Mouse (Mus musculus): ENCODE data around the gene Eif1. TPM values are rescaled to one million over a fixed set of nuclear protein-coding genes. Genes with fewer than 3 reads are reported as not detected.
"Not testable (repeated sequence)": the region's sequence is repeated elsewhere in the genome, so short reads cannot be mapped to it uniquely, and the experiment has no call there.

Gene Eif1
- polyA plus RNA-seq, 1 experiment from 2014 or later, result 1,407 TPM

DNA sequence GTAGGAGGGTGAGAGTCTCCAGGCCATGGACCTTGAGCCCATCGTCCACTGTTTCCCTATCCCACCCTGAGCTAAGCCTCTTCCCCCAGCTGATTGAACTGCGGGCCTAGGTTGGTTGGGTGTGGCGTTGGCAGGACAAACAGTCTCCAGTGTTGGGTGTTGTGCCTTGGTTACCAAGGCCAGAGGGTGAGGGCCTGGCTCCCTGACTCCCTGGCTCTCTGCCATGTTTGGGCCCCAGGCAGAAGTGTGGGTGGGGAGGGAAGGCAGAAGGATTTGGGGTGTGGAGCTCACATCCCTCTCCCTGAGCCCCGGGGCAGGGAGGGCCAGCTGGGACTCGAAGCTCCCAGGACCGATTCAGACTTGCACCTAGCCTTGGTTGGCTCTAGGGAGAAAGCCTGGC lies 30.7 kb upstream of the Eif1 start:
- Histone ChIP-seq H3K4me3 (replicated peaks) (no peak overlapping the region), H3K27ac (no peak overlapping the region), H3K27me3 (no peaks in the 10 kb centered on the region), H3K4me1 (replicated peaks) (0 out of 2 replicates have a peak, but pooled peaks cover 10% of the 10 kb centered on the region), H3K4me2 (no peak overlapping the region), H3K36me3 (no peaks in the 10 kb centered on the region), H3K9ac (replicated peaks) (no peak overlapping the region), H3K9me3 (no peaks in the 10 kb centered on the region)
- WGBS, result 81% methylated on average over 6 of the region's 6 CpGs
- ATAC-seq (ENCODE audit: insufficient number of reproducible peaks, insufficient read depth, low FRiP score, low TSS enrichment, low read depth), result no peak

DNA sequence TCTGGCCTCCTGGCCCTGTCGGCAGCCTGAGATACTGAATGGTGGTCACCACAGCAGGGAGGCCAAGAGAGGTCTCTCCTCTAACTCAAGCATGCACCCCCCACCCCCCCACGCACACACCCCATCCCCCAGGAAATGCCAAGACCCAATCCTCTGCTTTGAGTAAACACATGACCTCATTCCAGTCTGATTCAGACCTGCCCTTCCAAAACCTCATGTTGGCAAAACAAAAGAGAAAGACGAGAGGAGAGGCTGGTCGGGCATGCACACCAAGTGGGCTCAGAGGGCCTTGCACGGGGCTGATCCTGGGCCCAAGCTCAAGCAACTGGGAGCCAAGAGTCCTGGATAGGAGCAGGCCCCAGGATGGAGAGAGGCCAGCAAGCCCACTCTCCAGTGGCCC lies 29.4 kb upstream of the Eif1 start:
- Histone ChIP-seq H3K27ac (no peak overlapping the region), H3K4me3 (replicated peaks) (no peak overlapping the region), H3K36me3 (no peaks in the 10 kb centered on the region), H3K9me3 (no peaks in the 10 kb centered on the region), H3K9ac (replicated peaks) (no peak overlapping the region), H3K4me2 (no peak overlapping the region), H3K4me1 (replicated peaks) (0 out of 2 replicates have a peak, but pooled peaks cover 10% of the 10 kb centered on the region), H3K27me3 (no peaks in the 10 kb centered on the region)
- WGBS, result 65% methylated on average over 5 of the region's 5 CpGs
- no peak for ATAC-seq (ENCODE audit: insufficient number of reproducible peaks, insufficient read depth, low FRiP score, low TSS enrichment, low read depth)

DNA sequence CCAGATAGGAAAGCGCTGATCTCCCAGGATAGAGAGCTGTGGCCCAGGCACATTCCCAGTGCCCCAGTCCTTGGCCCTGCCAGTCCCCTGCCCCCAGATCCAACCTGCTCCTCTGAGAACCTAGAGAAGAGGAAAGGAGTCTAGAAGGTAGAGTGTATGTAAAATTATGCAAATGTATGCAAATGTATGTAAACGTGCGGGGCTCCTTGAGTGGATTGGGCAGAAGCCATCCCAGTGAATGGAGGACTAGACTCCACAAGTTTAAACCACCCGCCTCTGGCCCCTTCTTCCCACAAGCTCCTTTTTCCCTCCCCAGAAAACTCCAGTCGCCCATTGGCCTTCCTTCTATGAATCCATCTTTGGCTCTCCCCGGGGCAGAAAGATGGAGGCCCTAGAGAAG lies 26.8 kb upstream of the Eif1 start:
- Histone ChIP-seq H3K9ac (replicated peaks) (no peak overlapping the region), H3K27me3 (no peaks in the 10 kb centered on the region), H3K27ac (no peak overlapping the region), H3K36me3 (no peaks in the 10 kb centered on the region), H3K4me1 (replicated peaks) (peaks cover 10% of the 10 kb centered on the region; the same call in 1 of the 2 replicates), H3K9me3 (no peaks in the 10 kb centered on the region), H3K4me2 (no peak overlapping the region), H3K4me3 (replicated peaks) (no peak overlapping the region)
- no peak for ATAC-seq (ENCODE audit: insufficient number of reproducible peaks, insufficient read depth, low FRiP score, low TSS enrichment, low read depth)
- 62% methylated on average over 6 of the region's 6 CpGs for WGBS

DNA sequence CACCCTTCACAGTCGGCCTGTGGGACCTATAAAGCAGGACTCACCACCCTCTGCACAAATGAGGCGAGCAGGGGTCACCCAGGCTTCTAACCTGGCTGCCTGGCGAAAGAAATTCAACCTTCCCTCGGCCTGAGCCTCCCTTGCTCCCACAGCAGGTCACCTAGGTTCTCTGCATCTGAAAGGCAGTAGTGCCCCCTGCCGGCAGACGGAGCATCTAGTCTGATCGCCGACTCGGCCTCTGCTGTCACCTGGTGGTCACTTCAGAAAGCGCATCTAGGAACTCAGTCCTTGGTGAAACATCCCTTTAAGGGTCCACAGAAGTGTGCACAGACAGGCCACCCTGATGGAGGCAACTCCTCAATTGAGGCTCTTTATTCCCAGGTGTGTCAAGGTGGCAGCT lies 24.4 kb upstream of the Eif1 start:
- Histone ChIP-seq H3K9ac (replicated peaks) (no peak overlapping the region), H3K27me3 (no peaks in the 10 kb centered on the region), H3K4me2 (no peak overlapping the region), H3K9me3 (no peaks in the 10 kb centered on the region), H3K4me3 (replicated peaks) (no peak overlapping the region), H3K27ac (no peak overlapping the region), H3K4me1 (replicated peaks) (peaks cover 10% of the 10 kb centered on the region; the same call in 1 of the 2 replicates), H3K36me3 (no peaks in the 10 kb centered on the region)
- WGBS, result 6% methylated on average over 10 of the region's 10 CpGs
- ATAC-seq (ENCODE audit: insufficient number of reproducible peaks, insufficient read depth, low FRiP score, low TSS enrichment, low read depth), result no peak; the same call in 1 of the 2 replicates

DNA sequence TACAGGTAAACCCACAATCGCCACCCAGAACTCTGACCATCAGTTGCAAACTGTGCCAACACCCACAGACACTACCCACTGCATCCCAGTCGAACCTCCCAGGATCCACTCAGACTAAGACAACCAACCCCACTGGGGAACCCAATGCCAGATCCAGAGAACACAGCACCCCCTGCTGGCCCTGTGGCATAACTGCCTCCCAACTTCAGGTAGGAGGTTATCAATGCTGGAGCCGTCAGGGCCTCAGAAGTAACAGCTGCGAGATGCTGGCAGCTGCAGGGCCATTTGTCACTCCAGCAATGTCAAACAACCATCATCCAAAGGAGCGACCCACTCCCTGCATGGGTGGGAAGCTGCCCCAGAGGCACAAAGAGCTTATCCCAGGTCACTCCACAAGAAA lies 21.9 kb upstream of the Eif1 start:
- Histone ChIP-seq H3K4me3 (replicated peaks) (no peak overlapping the region), H3K9me3 (no peaks in the 10 kb centered on the region), H3K36me3 (no peaks in the 10 kb centered on the region), H3K4me2 (peak overlapping the region; percentile 44), H3K27ac (no peak overlapping the region), H3K4me1 (replicated peaks) (no peaks in the 10 kb centered on the region; the same call in 1 of the 2 replicates), H3K27me3 (no peaks in the 10 kb centered on the region), H3K9ac (replicated peaks) (no peak overlapping the region)
- WGBS, result 36% methylated on average over 5 of the region's 5 CpGs
- no peak for ATAC-seq (ENCODE audit: insufficient number of reproducible peaks, insufficient read depth, low FRiP score, low TSS enrichment, low read depth)

DNA sequence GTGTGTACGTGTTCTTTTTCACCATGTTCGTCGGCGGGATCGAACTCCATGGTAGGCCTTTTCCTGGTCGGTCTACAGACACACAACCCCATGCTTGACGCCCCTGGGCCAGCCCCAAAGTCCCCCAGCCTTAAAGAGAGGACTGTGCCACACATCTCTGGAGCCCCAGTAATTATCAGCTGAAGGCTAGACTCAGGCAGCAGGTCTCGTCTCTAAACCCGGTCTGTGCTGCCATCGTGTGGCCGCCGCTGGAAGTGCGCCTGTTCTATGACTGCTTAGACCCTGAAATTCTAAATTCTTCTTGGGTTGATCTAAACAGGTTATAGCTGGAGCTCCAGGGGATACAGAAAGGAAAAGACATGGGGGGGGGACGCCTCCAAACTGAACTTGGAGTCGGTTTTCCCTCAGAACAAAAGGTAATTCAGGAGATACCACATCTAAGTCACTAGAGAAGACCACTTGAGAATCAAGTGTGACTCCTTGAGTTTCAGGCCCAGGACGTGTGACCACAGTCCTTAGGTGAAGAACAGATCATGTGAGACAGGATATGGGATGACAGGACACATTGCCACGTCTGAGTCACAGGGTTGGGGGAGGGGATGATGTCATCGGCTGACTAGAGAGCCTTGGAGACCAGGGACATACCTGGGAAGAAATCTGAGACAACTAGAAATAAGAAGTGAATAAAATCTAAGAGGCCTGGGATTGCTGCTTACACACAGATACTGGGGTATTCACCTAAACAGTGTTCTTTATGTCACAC lies 21.2 kb upstream of the Eif1 start:
- ATAC-seq (ENCODE audit: insufficient number of reproducible peaks, insufficient read depth, low FRiP score, low TSS enrichment, low read depth), result no peak
- no peaks in the 10 kb centered on the region; the same call in 1 of the 2 replicates for H3K4me1 ChIP-seq (replicated peaks)

DNA sequence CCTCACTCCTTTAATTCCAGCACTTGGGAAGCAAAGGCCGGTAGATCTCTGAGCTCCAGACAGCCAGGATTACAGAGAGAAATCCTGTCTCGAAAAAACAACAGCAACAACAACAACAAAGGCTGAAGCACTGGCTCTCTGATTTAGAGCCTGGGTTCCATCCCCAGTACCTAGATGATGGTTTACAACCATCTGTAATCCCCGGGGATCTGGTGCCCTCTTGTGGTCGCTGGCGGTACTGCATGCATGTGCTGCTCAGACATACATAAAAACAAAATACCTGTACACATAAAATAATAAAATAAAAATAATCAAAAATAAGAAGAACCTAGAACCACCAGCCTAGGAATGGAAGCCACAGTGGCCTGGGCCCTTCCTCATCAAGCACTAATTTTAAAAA lies 19.4 kb upstream of the Eif1 start:
- WGBS, result 8% methylated on average over 5 of the region's 5 CpGs
- Histone ChIP-seq H3K27me3 (no peaks in the 10 kb centered on the region), H3K9me3 (no peaks in the 10 kb centered on the region), H3K27ac (no peak overlapping the region), H3K4me2 (no peak overlapping the region), H3K4me1 (replicated peaks) (no peaks in the 10 kb centered on the region; the same call in 1 of the 2 replicates), H3K4me3 (replicated peaks) (no peak overlapping the region), H3K36me3 (no peaks in the 10 kb centered on the region), H3K9ac (replicated peaks) (no peak overlapping the region)
- ATAC-seq (ENCODE audit: insufficient number of reproducible peaks, insufficient read depth, low FRiP score, low TSS enrichment, low read depth), result no peak

More for the DNA sequence above, 21.2 kb upstream of the Eif1 start:
- no peaks in the 10 kb centered on the region for H3K36me3 ChIP-seq
- no peak overlapping the region for H3K4me3 ChIP-seq (replicated peaks)
- no peaks in the 10 kb centered on the region for H3K27me3 ChIP-seq
- no peak overlapping the region for H3K27ac ChIP-seq
- 20% methylated on average over 18 of the region's 18 CpGs for WGBS
- H3K4me2 ChIP-seq, result peak overlapping the region; percentile 44
- no peak overlapping the region for H3K9ac ChIP-seq (replicated peaks)
- H3K9me3 ChIP-seq, result no peaks in the 10 kb centered on the region

DNA sequence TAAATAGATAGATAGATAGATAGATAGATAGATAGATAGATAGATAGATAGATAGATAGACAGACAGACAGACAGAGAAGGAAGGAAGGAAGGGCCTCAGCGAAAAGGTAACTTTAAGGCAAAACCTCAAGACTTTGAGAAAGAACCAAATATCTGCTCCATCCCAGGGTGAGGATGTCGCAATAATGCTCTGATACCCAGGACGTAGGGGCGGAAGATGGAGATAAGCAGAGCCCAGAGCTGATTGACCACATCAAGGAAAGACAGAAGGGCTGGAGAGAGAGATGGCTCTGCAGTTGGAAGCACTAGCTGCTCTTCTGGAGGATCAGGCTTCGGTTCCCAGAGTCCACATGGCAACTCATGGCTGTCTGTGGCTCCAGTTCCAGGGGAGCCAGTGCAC lies 18.4 kb upstream of the Eif1 start:
- Histone ChIP-seq H3K36me3 (no peaks in the 10 kb centered on the region), H3K9me3 (no peaks in the 10 kb centered on the region), H3K9ac (replicated peaks) (no peak overlapping the region), H3K27ac (no peak overlapping the region), H3K4me2 (no peak overlapping the region), H3K27me3 (no peaks in the 10 kb centered on the region), H3K4me1 (replicated peaks) (no peaks in the 10 kb centered on the region; the same call in 1 of the 2 replicates), H3K4me3 (replicated peaks) (no peak overlapping the region)
- WGBS, result 84% methylated on average over 5 of the region's 5 CpGs
- ATAC-seq (ENCODE audit: insufficient number of reproducible peaks, insufficient read depth, low FRiP score, low TSS enrichment, low read depth), result no peak

DNA sequence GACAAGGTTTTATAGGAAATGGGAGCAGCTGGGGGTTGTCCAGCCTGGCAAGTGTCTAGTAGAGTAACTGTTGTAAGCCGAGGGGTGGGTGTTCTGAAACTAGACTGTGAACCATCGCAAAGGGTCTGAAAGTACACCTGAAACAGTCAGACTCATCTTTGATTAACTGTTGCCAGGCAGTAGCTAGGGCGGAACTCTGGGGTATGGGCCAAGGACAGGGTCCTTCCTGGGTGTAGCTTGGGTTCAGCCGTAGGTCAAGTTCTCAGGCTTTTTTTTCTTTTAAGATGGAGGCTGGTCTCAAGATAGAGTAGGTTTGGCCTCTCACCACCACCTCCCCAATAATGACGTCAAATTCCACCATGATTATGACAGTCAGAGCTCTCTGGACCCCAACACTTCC lies 11.8 kb upstream of the Eif1 start:
- Histone ChIP-seq H3K36me3 (no peaks in the 10 kb centered on the region), H3K9ac (replicated peaks) (no peak overlapping the region), H3K4me3 (replicated peaks) (no peak overlapping the region), H3K4me1 (replicated peaks) (no peaks in the 10 kb centered on the region), H3K27ac (no peak overlapping the region), H3K9me3 (no peaks in the 10 kb centered on the region), H3K4me2 (no peak overlapping the region), H3K27me3 (no peaks in the 10 kb centered on the region)
- ATAC-seq (ENCODE audit: insufficient number of reproducible peaks, insufficient read depth, low FRiP score, low TSS enrichment, low read depth), result no peak
- WGBS, result 85% methylated on average over 5 of the region's 5 CpGs

DNA sequence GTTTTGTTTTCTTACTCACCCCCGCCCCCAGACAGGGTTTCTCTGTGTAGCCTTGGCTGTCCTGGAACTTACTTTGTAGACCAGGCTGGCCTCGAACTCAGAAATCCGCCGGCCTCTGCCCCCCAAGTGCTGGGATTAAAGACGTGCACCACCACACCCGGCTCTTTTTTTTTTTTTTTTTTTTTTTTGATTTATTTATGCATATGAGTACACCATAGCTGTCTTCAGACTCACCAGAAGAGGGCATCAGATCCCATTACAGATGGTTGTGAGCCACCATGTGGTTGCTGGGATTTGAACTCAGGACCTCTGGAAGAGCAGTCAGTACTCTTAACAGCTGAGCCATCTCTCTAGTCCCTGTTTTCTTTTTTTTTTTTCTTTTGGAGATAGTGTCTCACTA lies 11.0 kb upstream of the Eif1 start:
- H3K4me1 ChIP-seq (replicated peaks); H3K4me3 ChIP-seq (replicated peaks); ATAC-seq (ENCODE audit: insufficient number of reproducible peaks, insufficient read depth, low FRiP score, low TSS enrichment, low read depth); H3K36me3 ChIP-seq; H3K4me2 ChIP-seq; H3K27ac ChIP-seq; H3K9ac ChIP-seq (replicated peaks); H3K27me3 ChIP-seq; H3K9me3 ChIP-seq: not testable (repeated sequence)
- WGBS, result 82% methylated on average over 5 of the region's 6 CpGs

DNA sequence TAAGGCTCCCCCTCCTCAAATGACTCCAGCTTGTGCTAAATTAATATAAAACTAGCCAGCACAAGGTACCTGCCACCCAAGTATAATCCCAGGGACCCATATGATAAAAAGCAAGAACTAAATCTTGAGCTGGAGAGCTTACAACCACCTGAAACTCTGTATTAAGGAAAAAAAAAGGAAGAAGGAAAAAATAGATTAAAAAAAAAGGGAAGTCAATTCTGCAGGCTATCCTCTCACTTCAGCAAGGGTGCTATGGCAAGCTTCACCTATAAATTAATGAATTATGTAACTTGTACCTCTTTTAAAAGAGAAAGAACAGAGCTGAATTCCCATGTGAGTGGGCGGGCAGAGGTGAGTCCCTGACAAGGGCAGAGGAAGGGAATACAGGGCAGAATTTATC lies 8.0 kb upstream of the Eif1 start:
- no peak for ATAC-seq (ENCODE audit: insufficient number of reproducible peaks, insufficient read depth, low FRiP score, low TSS enrichment, low read depth)
- WGBS, result 79% methylated on average over 1 of the region's 1 CpGs
- Histone ChIP-seq H3K9ac (replicated peaks) (no peak overlapping the region), H3K4me1 (replicated peaks) (no peaks in the 10 kb centered on the region), H3K27me3 (no peaks in the 10 kb centered on the region), H3K9me3 (no peaks in the 10 kb centered on the region), H3K27ac (no peak overlapping the region), H3K4me2 (no peak overlapping the region), H3K36me3 (no peaks in the 10 kb centered on the region), H3K4me3 (replicated peaks) (no peak overlapping the region)

Data from limb, embryonic 12.5 days (tissue).